Mouse (Mus musculus) myocyte (in vitro differentiated cells): Measurements from ENCODE around the gene Pkd1.

Experiments
- MAX ChIP-seq: IDR thresholded peaks from one replicate; pipeline ENCODE4 v1.6.1; 2011; ENCODE audit warnings: low read depth, mild to moderate bottlenecking, control low read depth
- MYOD1 ChIP-seq, 3 experiments: IDR thresholded peaks; one replicate each; pipeline ENCODE4 v1.6.1; 2011; ENCODE audit warnings: control low read depth in 2 of 3, low read depth in 2 of 3, mild to moderate bottlenecking in 2 of 3, moderate library complexity in 1 of 3; ENCODE audit not compliant: insufficient read length in 2 of 3, control insufficient read depth in 1 of 3
- MYOG ChIP-seq, 3 experiments: IDR thresholded peaks; one replicate each; pipeline ENCODE4 v1.6.1; 2011; ENCODE audit warnings: control low read depth in 2 of 3, low read depth in 2 of 3, mild to moderate bottlenecking in 2 of 3; ENCODE audit not compliant: insufficient read length in 2 of 3, control insufficient read depth in 1 of 3, insufficient read depth in 1 of 3
- POLR2A ChIP-seq: IDR thresholded peaks from one replicate; pipeline ENCODE4 v1.6.1; 2011; ENCODE audit warnings: low read depth, mild to moderate bottlenecking, control low read depth, moderate library complexity; ENCODE audit not compliant: insufficient read length
- REST ChIP-seq: IDR thresholded peaks from one replicate; pipeline ENCODE4 v1.6.1; 2011; ENCODE audit warnings: mild to moderate bottlenecking, control low read depth, moderate library complexity; ENCODE audit not compliant: insufficient read depth, insufficient read length
- SRF ChIP-seq: IDR thresholded peaks from one replicate; pipeline ENCODE4 v1.6.1; 2011; ENCODE audit warnings: low read depth; ENCODE audit not compliant: control insufficient read depth, insufficient read length
- TCF12 ChIP-seq: IDR thresholded peaks from one replicate; pipeline ENCODE4 v1.6.1; 2011; ENCODE audit warnings: mild to moderate bottlenecking, control low read depth; ENCODE audit not compliant: poor library complexity, insufficient read depth, severe bottlenecking
- TCF3 ChIP-seq: IDR thresholded peaks from one replicate; pipeline ENCODE4 v1.6.1; 2011; ENCODE audit warnings: low read depth, control low read depth; ENCODE audit not compliant: insufficient read length
- USF1 ChIP-seq: IDR thresholded peaks from one replicate; pipeline ENCODE4 v1.6.1; 2011; ENCODE audit warnings: low read depth, mild to moderate bottlenecking, control low read depth, moderate library complexity

DNA sequence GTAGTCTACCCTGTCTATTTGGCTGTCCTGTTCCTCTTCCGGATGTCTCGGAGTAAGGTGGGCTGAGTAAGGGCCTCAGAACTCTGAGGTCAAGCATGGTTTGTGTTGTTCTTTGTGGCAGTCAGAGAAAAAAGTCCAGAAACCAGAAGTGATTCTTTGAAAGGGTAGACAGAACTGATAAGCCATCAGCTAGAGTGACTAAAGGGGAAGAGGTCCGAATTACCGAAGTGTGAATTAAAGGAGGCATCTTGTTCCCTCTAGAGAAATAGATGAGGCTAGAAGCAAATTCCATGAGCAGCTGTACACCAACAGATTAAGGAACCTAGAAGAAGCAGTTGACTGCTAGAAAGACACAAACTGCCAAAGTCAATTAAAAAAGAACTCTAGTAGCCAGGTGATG is 36.9 kb downstream of the Pkd1 start:
- TF ChIP-seq POLR2A, result no peak
- TF ChIP-seq MYOG (IDR thresholded peaks at IDR 0.05; ENCODE audit: control insufficient read depth in 1 of 3, insufficient read depth in 1 of 3, insufficient read length in 2 of 3, low read depth in 2 of 3), result no peak
- TF ChIP-seq MYOD1 (IDR thresholded peaks at IDR 0.05; ENCODE audit: control insufficient read depth in 1 of 3, insufficient read length in 2 of 3, low read depth in 2 of 3), result no peak
- TF ChIP-seq MAX, result no peak
- TF ChIP-seq REST, result no peak
- no peak for TF ChIP-seq TCF3
- TF ChIP-seq USF1, result no peak
- TF ChIP-seq TCF12, result no peak
- no peak for TF ChIP-seq SRF
